Mouse (Mus musculus) erythroblast, adult 5-6 weeks (primary cell): ENCODE data around the gene Cfb. TPM values are rescaled to one million over a fixed set of nuclear protein-coding genes. Genes with fewer than 3 reads are reported as not detected.
A peak's percentile ranks its signal among the peaks of the same experiment; 100 is the strongest.
"Not testable (repeated sequence)": the region's sequence is repeated elsewhere in the genome, so short reads cannot be mapped to it uniquely, and the experiment has no call there.

ENCODE experiments used
- ATAC-seq: replicated peaks from 2 replicates; pipeline ENCODE4 v1.8.0; 2016; ENCODE audit warnings: moderate number of reproducible peaks, mild to moderate bottlenecking, moderate TSS enrichment, inconsistent platforms; ENCODE audit not compliant: poor library complexity, low FRiP score, severe bottlenecking
- total RNA-seq, 2 experiments: library from RNA; stranded (forward) in 1 of 2; stranded (reverse) in 1 of 2; fragments of 150-400 nt in 1 of 2; fragments of 200-764, 138-1000 nt in 1 of 2; gene quantifications; 2 replicates each; pipeline versions ENCODE4 v1.2.3 to v1.2.4; 2015 to 2017; ENCODE audit warnings: low replicate concordance in 2 of 2

The Cfb gene
- total RNA-seq, 2 experiments from 2014 or later: 0.43 TPM; not detected in 1

DNA sequence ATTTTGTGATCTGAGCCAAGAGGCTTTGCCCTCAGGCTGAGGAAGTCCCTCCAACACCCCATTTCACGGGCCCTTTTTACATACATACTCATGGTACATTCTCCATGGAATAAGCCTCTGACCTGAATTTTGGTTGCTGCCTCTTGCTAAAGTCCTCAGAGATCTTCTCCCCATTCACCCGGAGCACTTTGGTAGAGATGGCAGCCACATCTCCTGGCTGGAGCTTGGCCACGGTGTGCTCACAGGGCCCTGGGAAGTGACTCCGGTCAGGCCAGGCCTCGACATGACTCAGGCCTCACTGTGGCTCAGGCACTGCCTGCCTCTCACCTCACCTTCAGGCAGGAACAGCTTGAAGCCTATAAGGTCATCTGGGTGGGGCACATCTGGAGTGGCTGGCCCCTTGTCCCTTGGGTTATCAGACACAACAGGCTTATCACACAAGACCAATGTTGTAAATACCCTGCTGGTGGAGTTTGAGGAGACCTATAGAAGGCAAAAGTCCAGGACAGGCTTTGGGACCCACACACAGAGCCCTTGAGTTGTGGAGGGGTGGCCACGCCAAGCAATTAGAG, 21.5 kb downstream of the Cfb start:
- no peak for ATAC-seq

DNA sequence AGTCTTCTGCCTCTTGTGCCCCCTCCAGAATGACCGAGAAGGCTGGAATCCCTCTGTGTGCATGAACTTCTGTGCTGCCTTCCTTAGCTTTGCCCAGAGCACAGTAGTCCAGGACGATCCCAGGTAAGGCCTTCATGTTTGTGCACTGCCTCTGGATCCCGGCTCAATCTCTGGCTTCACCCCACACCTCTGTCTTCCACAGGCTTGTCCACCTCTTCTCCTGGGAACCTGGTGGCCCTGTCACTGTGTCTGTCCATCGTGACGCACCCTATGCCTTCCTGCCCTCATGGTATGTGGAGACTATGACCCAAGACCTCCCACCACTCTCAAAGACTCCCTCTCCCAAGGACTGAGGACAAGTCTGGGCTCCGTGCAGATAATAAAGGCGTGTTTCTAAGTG, 23.5 kb downstream of the Cfb start:
- ATAC-seq: no peak

DNA sequence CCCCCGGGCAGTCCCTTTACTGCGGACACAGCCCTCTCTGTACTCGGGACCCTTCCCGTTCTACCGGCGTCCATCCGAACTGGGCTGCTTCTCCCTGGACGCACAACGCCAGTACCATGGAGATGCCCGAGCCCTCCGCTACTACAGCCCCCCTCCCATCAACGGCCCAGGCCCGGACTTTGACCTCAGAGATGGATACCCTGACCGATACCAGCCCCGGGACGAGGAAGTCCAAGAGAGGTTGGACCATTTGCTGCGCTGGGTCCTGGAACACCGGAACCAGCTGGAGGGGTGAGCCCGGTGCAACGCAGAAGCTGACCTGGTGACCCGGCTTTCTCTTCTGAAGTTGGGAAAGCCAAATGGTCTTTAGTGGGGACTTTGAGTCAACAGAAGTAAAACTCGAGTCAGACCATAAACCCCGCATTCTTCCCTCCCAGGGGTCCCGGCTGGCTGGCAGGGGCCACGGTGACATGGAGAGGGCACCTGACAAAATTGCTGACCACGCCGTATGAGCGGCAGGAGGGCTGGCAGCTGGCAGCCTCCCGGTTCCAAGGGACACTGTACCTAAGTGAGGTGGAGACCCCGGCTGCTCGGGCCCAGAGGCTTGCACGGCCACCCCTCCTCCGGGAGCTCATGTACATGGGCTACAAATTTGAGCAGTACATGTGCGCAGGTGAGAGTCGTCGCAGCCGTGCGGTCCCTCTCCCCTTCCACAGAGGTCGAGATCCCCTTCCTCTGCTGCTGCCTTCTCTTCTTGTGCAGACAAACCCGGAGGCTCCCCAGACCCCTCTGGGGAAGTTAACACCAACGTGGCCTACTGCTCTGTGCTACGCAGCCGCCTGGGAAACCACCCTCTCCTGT, 24.6 kb downstream of the Cfb start:
- ATAC-seq: peak; percentile 8

DNA sequence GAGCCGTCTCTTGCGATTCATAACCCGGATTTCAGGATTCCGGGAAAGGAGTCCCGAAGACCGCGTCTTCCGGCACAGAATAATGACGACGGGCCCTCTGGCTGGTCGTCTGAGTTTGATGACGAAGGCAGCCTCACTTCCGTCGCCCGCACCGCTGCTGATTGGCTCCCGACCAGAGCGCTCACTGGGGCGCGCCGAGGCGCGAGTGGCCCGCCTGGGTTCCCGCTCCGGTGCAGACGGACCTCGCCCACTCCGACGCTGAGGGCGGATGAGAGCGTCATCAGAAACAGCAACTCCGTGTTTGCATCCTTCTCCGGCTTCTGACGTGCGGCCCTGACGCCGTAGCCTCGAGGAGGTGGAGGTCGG, 25.5 kb downstream of the Cfb start, which contains the start of the genes Stk19 and Dxo:
TSS of gene Stk19 (minus strand) at position 90 of the 366 bp plus-strand sequence.
TSS of gene Dxo (plus strand) at position 164 of the 366 bp plus-strand sequence.
- ATAC-seq: peak; percentile 94

DNA sequence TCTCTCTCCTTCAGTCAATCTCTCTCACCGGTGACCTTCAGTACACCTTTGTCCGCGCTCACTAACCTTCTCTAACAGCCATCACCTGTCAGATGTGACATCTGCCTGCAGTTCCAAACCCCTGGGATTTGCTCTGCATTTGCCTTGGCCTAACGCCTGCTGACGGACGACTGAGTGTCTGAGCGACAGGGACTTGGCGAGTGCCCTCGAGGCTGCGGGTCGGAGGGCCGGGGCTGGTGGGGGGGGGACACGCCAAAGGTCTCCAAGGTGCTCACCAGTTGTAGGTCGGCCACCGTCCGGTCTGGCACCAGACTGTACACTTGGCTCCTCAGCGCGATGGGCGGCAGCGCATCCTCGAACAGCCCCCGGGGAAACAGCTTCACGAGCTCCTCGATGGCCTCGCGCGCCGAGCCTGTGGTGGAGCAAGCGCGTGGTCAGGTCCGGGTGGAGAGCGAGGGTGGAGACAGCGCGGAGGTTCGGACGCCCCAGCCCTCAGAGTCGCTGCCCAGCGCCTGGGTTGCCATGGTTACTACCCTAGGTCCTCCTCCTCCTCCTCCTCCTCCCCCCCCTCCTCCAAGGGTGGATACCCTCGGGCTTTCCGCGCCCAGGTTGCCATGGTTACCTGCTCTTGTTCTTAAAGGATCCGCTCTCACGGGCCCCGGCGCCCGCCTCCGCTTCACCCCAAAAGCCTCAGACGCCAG, 26.0 kb downstream of the Cfb start:
- ATAC-seq: peak; percentile 78

DNA sequence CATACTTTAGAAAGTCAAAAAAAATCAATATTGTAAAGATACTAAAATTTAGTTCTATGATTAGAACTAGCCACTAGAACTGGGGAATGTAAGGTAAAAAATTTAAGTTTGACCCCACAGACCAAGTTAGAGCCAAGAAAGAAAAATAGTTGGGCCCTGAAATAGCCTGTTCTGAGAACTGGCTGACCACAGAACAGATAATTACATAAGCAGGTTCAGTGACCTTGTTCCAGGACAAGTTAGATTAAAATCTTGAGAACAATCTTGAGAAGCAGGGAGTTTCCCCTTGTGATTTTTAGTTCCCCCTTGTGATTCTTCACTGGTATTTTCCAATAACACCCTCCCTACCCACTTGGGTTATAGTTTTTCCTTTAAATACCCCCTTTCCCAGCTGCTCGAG, 31.5 kb downstream of the Cfb start:
- not testable (repeated sequence) for ATAC-seq

DNA sequence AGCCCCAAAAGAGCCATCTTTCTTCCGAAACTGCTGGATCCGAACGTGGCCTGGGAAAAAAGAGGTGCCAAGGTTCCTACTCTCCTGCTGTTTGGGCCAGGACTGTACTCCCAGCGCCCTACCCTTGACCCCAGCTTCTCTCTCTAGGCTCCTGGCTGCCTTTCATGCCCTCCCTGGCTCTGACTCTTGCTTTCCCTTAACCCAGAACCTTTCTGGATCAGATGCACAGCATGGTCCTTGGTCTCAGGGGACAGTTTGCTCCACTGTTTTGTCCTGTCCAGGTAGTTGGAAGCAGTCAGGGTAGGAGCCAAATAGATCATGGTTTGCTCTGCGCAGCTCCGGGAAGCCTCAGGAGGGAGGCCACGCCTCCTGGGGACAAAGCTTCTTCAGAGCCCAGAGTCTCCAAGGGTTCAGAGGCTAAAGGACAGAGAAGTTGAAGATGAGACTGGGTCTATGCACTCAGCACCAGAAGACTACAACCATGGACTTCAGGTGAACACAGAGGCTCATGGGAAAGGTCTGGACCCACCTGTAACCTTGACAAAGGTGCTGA, 47.4 kb downstream of the Cfb start:
- no peak for ATAC-seq

DNA sequence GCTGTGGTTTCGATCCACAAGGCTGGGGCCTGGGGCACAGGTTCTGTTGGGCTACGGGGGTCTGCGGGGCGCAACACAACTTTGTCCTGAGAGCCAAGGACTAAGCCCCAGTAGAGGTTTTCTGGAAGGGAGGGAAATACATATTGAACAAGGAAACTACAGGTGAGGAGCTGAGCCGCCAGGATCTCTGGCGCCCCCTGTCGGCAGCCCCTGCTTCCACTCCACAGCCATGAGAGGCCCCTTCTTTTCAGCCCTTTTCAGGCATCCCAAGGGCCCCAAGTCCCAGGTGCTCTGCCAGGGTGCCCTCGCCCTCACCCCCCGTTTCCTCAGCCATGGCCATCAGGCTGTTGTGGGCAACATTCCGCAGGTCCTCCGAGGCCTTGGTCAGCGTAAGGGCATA, 48.6 kb downstream of the Cfb start:
- ATAC-seq: peak; percentile 42; the same call in 1 of the 2 replicates

DNA sequence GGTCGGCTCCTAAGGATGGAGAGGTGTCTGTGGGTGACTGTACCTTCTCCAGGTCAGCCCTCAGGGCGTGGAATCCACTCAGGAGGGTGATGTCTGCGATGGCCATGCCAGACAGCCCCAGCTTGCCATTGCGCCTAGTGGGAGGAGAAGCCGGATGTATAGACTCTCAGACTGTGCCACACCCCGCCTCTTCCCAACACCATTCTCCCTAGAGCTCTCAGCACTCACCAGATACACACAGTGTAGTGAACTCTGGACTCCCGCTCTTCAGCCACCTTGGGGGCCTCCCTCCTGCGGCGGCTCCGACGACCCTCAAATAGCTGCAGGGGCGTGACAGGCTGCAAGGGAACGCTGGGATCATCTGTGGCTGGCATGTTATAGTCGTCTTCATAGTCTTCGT, 51.0 kb downstream of the Cfb start:
- no peak for ATAC-seq

DNA sequence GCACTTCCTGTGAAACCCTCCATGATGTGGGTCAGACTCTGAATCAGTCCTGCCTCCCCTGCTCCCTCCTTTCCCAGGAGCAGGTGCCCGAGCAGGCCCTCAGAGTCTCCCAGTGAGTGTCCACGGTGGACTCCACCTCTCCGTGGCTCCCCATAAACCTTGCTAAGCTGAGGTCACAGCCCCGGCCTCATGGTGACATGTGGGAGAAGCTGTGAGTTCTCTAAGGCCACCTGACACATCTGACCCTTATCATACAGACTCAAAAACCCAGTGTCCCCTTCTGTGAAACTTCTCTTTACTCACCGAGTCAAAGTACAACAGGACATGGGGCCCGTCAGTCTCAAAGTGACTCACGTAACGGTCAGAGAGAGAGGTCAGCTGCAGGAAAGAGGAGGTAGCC, 51.5 kb downstream of the Cfb start:
- not testable (repeated sequence) for ATAC-seq

DNA sequence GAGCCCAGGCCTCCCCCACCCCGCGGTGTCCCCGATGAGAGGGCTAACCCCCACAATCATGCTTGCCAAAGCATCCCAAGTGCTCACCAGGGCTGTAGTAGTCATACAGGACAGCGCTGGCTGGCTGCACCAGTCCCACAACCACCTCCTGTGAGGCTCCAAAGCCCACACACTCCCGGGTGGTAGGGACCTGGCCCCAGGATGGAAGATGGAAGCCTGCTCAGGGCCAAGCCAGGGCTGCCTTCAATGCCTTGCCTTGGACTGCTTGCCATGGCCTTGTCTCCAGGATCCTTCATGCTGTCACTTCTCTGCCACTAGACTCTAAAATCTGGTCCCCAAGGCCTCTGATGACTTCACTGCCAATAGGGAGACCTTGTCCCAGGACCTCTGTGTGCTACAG, 51.9 kb downstream of the Cfb start:
- ATAC-seq: not testable (repeated sequence)

DNA sequence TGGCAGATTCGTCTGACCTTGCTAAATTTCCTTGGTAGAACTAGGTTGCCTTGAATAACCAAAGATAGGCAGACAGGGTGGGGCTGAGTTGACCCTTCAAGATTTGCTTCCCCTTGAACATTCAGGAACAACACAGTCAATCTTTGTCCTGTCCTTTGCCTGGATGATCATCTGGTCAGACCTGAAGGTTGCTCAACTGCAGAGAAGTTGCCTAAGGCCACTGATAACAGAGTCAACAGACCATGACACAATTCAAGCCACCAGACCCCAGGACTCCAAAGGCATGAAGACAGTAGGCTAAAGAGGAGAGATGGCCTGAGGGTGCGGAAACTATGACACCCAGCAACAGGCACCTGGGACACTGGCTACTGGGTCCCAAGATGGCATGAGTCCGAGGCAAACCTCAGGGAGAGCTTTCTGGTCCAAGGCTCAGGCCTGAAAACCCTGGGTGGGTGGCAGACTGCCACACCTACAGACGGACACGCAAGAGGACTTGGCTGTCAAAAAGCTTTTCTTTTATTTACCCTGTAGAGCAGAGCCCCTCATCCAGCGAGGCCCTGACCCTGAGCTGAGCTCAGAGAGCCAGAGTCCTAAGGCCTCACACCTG, 53.6 kb downstream of the Cfb start:
- no peak for ATAC-seq

DNA sequence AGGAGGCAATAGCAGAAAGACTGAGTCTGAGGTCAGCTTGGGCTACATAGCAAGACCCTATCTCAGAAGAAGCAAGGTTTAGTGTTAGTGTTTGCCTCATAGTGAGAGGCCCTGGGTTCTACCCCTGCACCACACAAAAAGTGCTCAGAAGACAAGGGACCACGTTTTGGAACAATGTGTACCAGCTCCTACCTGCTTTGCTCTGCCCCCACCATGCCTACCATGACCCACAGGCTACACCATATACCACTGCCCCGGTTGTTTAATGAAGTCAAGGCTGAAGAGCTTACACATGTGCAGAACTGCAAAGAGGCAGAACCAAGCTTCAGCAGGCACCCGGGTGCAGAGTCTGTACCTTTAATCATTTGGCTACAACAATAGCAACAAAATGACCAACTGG, 55.1 kb downstream of the Cfb start:
- ATAC-seq: no peak

Other genes starting within 250 kb of the Cfb start
Only the 30 nearest of the 36 such genes appear.
- not detected in 2 replicates for gene Fkbpl, start 217.8 kb downstream of the Cfb start, total RNA-seq (2015; ENCODE audit: low replicate concordance)
- gene Fkbpl, start 217.8 kb downstream of the Cfb start, total RNA-seq (2017; ENCODE audit: low replicate concordance): 0.42 and 3.9 TPM in 2 replicates
- gene Atf6b, start 215.4 kb downstream of the Cfb start, total RNA-seq (2015; ENCODE audit: low replicate concordance): 4.2 and 6.9 TPM in 2 replicates
- gene Atf6b, start 215.4 kb downstream of the Cfb start, total RNA-seq (2017; ENCODE audit: low replicate concordance): 4.0 and 6.1 TPM in 2 replicates
- not detected in 2 replicates for gene Tnxb, start 192.0 kb downstream of the Cfb start, total RNA-seq (2015; ENCODE audit: low replicate concordance)
- not detected in 2 replicates for gene Tnxb, start 192.0 kb downstream of the Cfb start, total RNA-seq (2017; ENCODE audit: low replicate concordance)
- 0.38 and 0.84 TPM in 2 replicates for gene C4b, start 118.6 kb downstream of the Cfb start, total RNA-seq (2015; ENCODE audit: low replicate concordance)
- gene C4b, start 118.6 kb downstream of the Cfb start, total RNA-seq (2017; ENCODE audit: low replicate concordance): not detected in 2 replicates
- gene Cyp21a1, start 58.0 kb downstream of the Cfb start, total RNA-seq (2015; ENCODE audit: low replicate concordance): not detected in 2 replicates
- gene Cyp21a1, start 58.0 kb downstream of the Cfb start, total RNA-seq (2017; ENCODE audit: low replicate concordance): not detected in 2 replicates
- 8.3 and 8.6 TPM in 2 replicates for gene Stk19, start 25.6 kb downstream of the Cfb start, total RNA-seq (2015; ENCODE audit: low replicate concordance)
- 5.9 TPM in 2 replicates for gene Stk19, start 25.6 kb downstream of the Cfb start, total RNA-seq (2017; ENCODE audit: low replicate concordance)
- 6.5 and 6.9 TPM in 2 replicates for gene Dxo, start 25.5 kb downstream of the Cfb start, total RNA-seq (2015; ENCODE audit: low replicate concordance)
- 3.5 and 19.9 TPM in 2 replicates for gene Dxo, start 25.5 kb downstream of the Cfb start, total RNA-seq (2017; ENCODE audit: low replicate concordance)
- gene Skiv2l, start 12.3 kb downstream of the Cfb start, total RNA-seq (2015; ENCODE audit: low replicate concordance): 4.8 and 9.8 TPM in 2 replicates
- gene Skiv2l, start 12.3 kb downstream of the Cfb start, total RNA-seq (2017; ENCODE audit: low replicate concordance): 16.0 and 20.4 TPM in 2 replicates
- gene Nelfe, start 12.1 kb downstream of the Cfb start, total RNA-seq (2015; ENCODE audit: low replicate concordance): 23.0 and 30.0 TPM in 2 replicates
- 16.3 and 19.7 TPM in 2 replicates for gene Nelfe, start 12.1 kb downstream of the Cfb start, total RNA-seq (2017; ENCODE audit: low replicate concordance)
- gene Zbtb12, start 17.0 kb upstream of the Cfb start, total RNA-seq (2015; ENCODE audit: low replicate concordance): 0.38 and 0.42 TPM in 2 replicates
- gene Zbtb12, start 17.0 kb upstream of the Cfb start, total RNA-seq (2017; ENCODE audit: low replicate concordance): 0.98 TPM in 1 of 2 replicates, not detected in the other
- gene Gm20547, start 19.5 kb upstream of the Cfb start, total RNA-seq (2015; ENCODE audit: low replicate concordance): 1.5 TPM in 1 of 2 replicates, not detected in the other
- gene Gm20547, start 19.5 kb upstream of the Cfb start, total RNA-seq (2017; ENCODE audit: low replicate concordance): not detected in 2 replicates
- gene C2, start 35.7 kb upstream of the Cfb start, total RNA-seq (2015; ENCODE audit: low replicate concordance): 3.6 TPM in 1 of 2 replicates, not detected in the other
- 0.98 TPM in 1 of 2 replicates, not detected in the other for gene C2, start 35.7 kb upstream of the Cfb start, total RNA-seq (2017; ENCODE audit: low replicate concordance)
- 18.8 and 19.9 TPM in 2 replicates for gene Ehmt2, start 36.0 kb upstream of the Cfb start, total RNA-seq (2015; ENCODE audit: low replicate concordance)
- 18.8 and 22.0 TPM in 2 replicates for gene Ehmt2, start 36.0 kb upstream of the Cfb start, total RNA-seq (2017; ENCODE audit: low replicate concordance)
- not detected in 2 replicates for gene Slc44a4, start 51.9 kb upstream of the Cfb start, total RNA-seq (2015; ENCODE audit: low replicate concordance)
- gene Slc44a4, start 51.9 kb upstream of the Cfb start, total RNA-seq (2017; ENCODE audit: low replicate concordance): not detected in 2 replicates
- gene Neu1, start 68.7 kb upstream of the Cfb start, total RNA-seq (2015; ENCODE audit: low replicate concordance): 12.3 and 12.9 TPM in 2 replicates
- gene Neu1, start 68.7 kb upstream of the Cfb start, total RNA-seq (2017; ENCODE audit: low replicate concordance): 7.0 and 8.7 TPM in 2 replicates
- 4.0 and 7.3 TPM in 2 replicates for gene Hspa1b, start 96.7 kb upstream of the Cfb start, total RNA-seq (2015; ENCODE audit: low replicate concordance)
- gene Hspa1b, start 96.7 kb upstream of the Cfb start, total RNA-seq (2017; ENCODE audit: low replicate concordance): 4.3 and 7.9 TPM in 2 replicates
- gene Gm20481, start 107.4 kb upstream of the Cfb start, total RNA-seq (2015; ENCODE audit: low replicate concordance): not detected in 2 replicates
- gene Gm20481, start 107.4 kb upstream of the Cfb start, total RNA-seq (2017; ENCODE audit: low replicate concordance): not detected in 2 replicates
- 1.5 and 2.9 TPM in 2 replicates for gene Hspa1a, start 109.6 kb upstream of the Cfb start, total RNA-seq (2015; ENCODE audit: low replicate concordance)
- gene Hspa1a, start 109.6 kb upstream of the Cfb start, total RNA-seq (2017; ENCODE audit: low replicate concordance): 5.0 and 5.4 TPM in 2 replicates
- not detected in 2 replicates for gene Hspa1l, start 110.2 kb upstream of the Cfb start, total RNA-seq (2015; ENCODE audit: low replicate concordance)
- not detected in 2 replicates for gene Hspa1l, start 110.2 kb upstream of the Cfb start, total RNA-seq (2017; ENCODE audit: low replicate concordance)
- 46.8 and 50.3 TPM in 2 replicates for gene Lsm2, start 119.3 kb upstream of the Cfb start, total RNA-seq (2015; ENCODE audit: low replicate concordance)
- gene Lsm2, start 119.3 kb upstream of the Cfb start, total RNA-seq (2017; ENCODE audit: low replicate concordance): 11.2 and 16.7 TPM in 2 replicates
- 24.4 and 33.4 TPM in 2 replicates for gene Vars, start 138.5 kb upstream of the Cfb start, total RNA-seq (2015; ENCODE audit: low replicate concordance)
- gene Vars, start 138.5 kb upstream of the Cfb start, total RNA-seq (2017; ENCODE audit: low replicate concordance): 37.4 and 45.0 TPM in 2 replicates
- gene Vwa7, start 154.1 kb upstream of the Cfb start, total RNA-seq (2015; ENCODE audit: low replicate concordance): not detected in 2 replicates
- gene Vwa7, start 154.1 kb upstream of the Cfb start, total RNA-seq (2017; ENCODE audit: low replicate concordance): not detected in 2 replicates
- 2.3 TPM in 1 of 2 replicates, not detected in the other for gene Sapcd1, start 165.5 kb upstream of the Cfb start, total RNA-seq (2015; ENCODE audit: low replicate concordance)
- not detected in 2 replicates for gene Sapcd1, start 165.5 kb upstream of the Cfb start, total RNA-seq (2017; ENCODE audit: low replicate concordance)
- 0.38 and 1.5 TPM in 2 replicates for gene Msh5, start 184.2 kb upstream of the Cfb start, total RNA-seq (2015; ENCODE audit: low replicate concordance)
- gene Msh5, start 184.2 kb upstream of the Cfb start, total RNA-seq (2017; ENCODE audit: low replicate concordance): 5.7 and 8.8 TPM in 2 replicates
- gene Clic1, start 187.4 kb upstream of the Cfb start, total RNA-seq (2015; ENCODE audit: low replicate concordance): 74.6 and 85.9 TPM in 2 replicates
- gene Clic1, start 187.4 kb upstream of the Cfb start, total RNA-seq (2017; ENCODE audit: low replicate concordance): 66.9 and 68.8 TPM in 2 replicates
- gene Ddah2, start 196.5 kb upstream of the Cfb start, total RNA-seq (2015; ENCODE audit: low replicate concordance): 1.0 and 1.7 TPM in 2 replicates
- gene Ddah2, start 196.5 kb upstream of the Cfb start, total RNA-seq (2017; ENCODE audit: low replicate concordance): 2.2 TPM in 1 of 2 replicates, not detected in the other
- not detected in 2 replicates for gene Ly6g6c, start 202.9 kb upstream of the Cfb start, total RNA-seq (2015; ENCODE audit: low replicate concordance)
- not detected in 2 replicates for gene Ly6g6c, start 202.9 kb upstream of the Cfb start, total RNA-seq (2017; ENCODE audit: low replicate concordance)
- 0.42 TPM in 1 of 2 replicates, not detected in the other for gene Mpig6b, start 203.7 kb upstream of the Cfb start, total RNA-seq (2015; ENCODE audit: low replicate concordance)
- not detected in 2 replicates for gene Mpig6b, start 203.7 kb upstream of the Cfb start, total RNA-seq (2017; ENCODE audit: low replicate concordance)
- not detected in 2 replicates for gene Ly6g6e, start 214.4 kb upstream of the Cfb start, total RNA-seq (2015; ENCODE audit: low replicate concordance)
- gene Ly6g6e, start 214.4 kb upstream of the Cfb start, total RNA-seq (2017; ENCODE audit: low replicate concordance): not detected in 2 replicates
- not detected in 2 replicates for gene Ly6g6d, start 215.5 kb upstream of the Cfb start, total RNA-seq (2015; ENCODE audit: low replicate concordance)
- 1.4 TPM in 1 of 2 replicates, not detected in the other for gene Ly6g6d, start 215.5 kb upstream of the Cfb start, total RNA-seq (2017; ENCODE audit: low replicate concordance)